Mouse (Mus musculus): Measurements from ENCODE around the gene Wdr82. TPM values are rescaled to one million over a fixed set of nuclear protein-coding genes. Genes with fewer than 3 reads are reported as not detected.
"Not testable (repeated sequence)": the region's sequence is repeated elsewhere in the genome, so short reads cannot be mapped to it uniquely, and the experiment has no call there.

Wdr82 gene
- total RNA-seq, 2 experiments from 2014 or later: 146 to 149 TPM

- intact Hi-C loops (cut with DNase I): no loop called here
- DNase-seq (ENCODE audit: low spot score in 2 of 2): no peak
These were observed 11.5 kb upstream of the Wdr82 start for GRCm38 (mm10) chr9:106159237-106159636.

- intact Hi-C loops (cut with DNase I): no loop called here
- peak; percentile 93 to 96 for DNase-seq (ENCODE audit: low spot score in 2 of 2)
These were observed 10.9 kb upstream of the Wdr82 start for GRCm38 (mm10) chr9:106159784-106160301.

DNA sequence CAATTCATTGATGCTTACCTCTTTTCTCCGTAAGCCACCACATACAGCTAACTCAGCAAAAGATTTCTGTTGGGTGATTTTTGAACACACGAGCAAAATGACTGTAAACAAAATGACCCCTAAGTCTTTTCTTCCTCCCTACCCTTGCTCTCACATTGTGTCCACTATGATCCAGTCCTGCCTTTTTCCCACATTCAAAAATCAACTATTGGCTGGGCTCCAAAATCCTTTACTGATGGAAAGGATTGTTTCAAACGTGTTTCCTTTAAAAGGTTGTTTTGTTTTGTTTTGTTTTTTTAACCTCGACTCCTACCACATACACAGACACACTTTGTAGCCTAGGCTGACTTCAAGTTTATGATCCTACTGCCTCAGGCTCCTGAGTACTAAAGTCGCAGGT lies 10.3 kb upstream of the Wdr82 start:
- intact Hi-C loops (cut with DNase I): no loop called here
- DNase-seq (ENCODE audit: low spot score in 2 of 2): no peak

DNA sequence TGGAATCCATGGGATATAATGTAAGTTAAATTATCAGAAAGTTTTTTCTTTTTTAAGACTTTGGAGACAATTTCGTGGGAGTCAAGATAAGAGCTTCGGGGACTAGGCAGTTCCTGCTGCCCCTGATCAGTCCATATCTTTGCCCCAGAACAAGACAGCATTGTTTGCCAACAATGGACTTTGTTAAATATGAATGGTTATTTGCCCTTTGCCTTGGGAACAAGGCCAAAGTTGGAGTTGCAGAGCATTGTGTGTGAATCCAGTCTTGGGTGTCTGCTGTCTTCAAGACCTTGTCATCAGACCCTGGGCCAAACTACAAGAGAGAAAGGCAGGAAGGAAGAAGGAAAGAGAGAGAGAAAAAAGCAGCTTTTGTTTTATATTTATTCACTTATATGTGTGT lies 4.0 kb upstream of the Wdr82 start:
- DNase-seq (ENCODE audit: low spot score in 2 of 2): no peak
- intact Hi-C loops (cut with DNase I): no loop called here

DNA sequence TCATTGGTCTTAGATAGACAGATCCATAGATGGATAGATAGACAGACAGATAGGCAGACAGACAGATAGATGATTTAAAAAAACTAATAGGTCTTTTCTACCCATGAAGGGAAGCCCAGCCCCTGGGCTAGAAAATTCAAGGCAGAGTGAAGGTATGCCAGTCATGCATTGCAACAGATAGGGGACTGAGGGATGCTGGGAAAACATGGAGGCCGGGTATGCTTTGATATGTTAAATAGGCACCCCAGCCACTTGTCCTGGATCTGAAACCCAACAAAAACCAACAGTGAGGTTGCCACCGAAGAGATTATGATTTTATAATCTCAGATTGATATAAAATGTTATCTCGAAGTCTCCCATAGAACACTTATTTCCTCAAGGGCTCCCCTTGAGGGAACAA lies 3.5 kb upstream of the Wdr82 start:
- intact Hi-C loops (cut with DNase I): no loop called here
- DNase-seq (ENCODE audit: low spot score in 2 of 2): no peak

GRCm38 (mm10) chr9:106167703-106168102 lies 3.0 kb upstream of the Wdr82 start:
- no peak for DNase-seq (ENCODE audit: low spot score in 2 of 2)
- intact Hi-C loops (cut with DNase I): no loop called here

DNA sequence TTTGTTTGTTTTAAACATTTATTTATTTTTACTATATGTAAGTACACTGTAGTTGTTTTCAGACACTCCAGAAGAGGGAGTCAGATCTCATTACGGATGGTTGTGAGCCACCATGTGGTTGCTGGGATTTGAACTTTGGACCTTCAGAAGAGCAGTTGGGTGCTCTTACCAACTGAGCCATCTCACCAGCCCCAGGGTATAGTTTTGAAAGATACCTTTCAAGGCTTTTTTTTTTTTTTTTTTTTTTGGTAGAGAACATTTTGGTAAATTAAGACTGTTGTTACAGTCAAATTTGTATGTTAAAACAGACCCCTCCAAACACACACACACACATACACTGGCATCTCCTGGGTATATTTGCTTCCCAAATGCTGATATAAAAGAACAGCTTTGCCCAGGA lies 1.7 kb upstream of the Wdr82 start:
- DNase-seq (ENCODE audit: low spot score in 2 of 2); intact Hi-C loops (cut with DNase I): not testable (repeated sequence)

DNA sequence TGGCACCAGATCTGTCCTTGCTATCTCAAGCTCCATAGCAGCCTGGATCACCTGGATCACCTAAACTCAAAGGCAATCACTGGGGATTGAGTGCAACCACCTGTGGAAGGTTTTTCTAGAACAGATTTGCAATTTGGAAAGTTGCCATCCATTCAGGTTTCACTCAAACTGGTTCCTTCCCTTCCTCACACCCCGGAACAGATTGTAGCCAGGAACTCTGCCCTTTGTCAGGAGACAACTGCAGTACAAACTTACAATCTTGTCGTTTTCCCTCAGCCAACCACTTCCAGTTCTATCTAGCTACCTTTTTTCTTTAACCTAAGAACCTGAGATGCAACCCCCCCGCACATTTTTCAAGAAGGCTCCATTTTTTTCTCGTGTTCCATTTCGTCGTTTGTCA lies 811 bp upstream of the Wdr82 start:
- intact Hi-C loops (cut with DNase I): loop anchor here (5.0 kb wide), 1 partner anchor 42 kb away; no protein-coding TSS in a partner anchor
- no peak for DNase-seq (ENCODE audit: low spot score in 2 of 2)

- intact Hi-C loops (cut with DNase I): loop anchor here (2.0 to 5.0 kb wide), 2 partner anchors 15 to 41 kb away; no protein-coding TSS in a partner anchor
These were observed 824 bp downstream of the Wdr82 start for GRCm38 (mm10) chr9:106171346-106172158.

DNA sequence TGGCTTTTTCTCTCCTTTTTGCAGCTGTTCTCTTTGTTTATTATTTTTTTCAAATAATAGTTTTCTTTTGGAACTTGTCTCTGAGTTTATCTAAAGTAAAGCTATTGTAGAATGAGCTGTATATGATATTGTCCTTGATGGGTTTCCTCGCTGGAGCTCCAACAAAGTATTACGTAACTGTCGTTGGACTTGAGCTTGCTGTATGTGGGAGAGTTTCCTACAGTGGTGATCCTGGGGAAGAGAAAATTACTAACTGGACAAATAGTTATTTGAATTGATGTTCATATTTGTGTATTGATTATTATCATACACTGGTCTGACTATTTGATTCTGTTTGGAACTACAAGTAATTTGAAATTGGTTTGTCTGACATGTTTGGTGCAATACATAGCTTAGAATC lies 1.8 kb downstream of the Wdr82 start:
- intact Hi-C loops (cut with DNase I): loop anchor here (2.0 to 5.0 kb wide), 2 partner anchors 14 to 40 kb away; no protein-coding TSS in a partner anchor
- DNase-seq (ENCODE audit: low spot score in 2 of 2): no peak

More at GRCm38 (mm10) chr9:106171346-106172158, 824 bp downstream of the Wdr82 start:
- peak; percentile 41 to 66 for DNase-seq (ENCODE audit: low spot score in 2 of 2)

DNA sequence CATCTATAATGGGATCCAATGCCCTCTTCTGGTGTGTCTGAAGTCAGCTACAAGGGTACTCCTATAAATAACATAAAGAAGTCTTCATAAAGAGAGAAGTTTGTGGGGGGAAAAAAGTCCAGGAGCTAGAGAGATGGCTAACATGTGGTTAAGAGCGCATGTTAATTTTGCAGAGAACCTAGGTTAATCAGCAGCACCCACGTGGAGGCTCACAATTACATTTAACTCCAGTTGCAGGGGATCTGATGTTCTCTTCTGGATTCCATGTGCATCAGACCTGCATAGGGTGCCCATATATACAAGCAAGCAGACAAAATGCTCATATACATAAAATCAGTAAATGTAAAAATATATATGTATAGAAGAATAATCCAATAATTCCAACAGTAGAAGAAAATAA lies 2.6 kb downstream of the Wdr82 start:
- intact Hi-C loops (cut with DNase I): loop anchor here (2.0 to 5.0 kb wide), 2 partner anchors 13 to 39 kb away; no protein-coding TSS in a partner anchor
- DNase-seq (ENCODE audit: low spot score in 2 of 2): no peak

DNA sequence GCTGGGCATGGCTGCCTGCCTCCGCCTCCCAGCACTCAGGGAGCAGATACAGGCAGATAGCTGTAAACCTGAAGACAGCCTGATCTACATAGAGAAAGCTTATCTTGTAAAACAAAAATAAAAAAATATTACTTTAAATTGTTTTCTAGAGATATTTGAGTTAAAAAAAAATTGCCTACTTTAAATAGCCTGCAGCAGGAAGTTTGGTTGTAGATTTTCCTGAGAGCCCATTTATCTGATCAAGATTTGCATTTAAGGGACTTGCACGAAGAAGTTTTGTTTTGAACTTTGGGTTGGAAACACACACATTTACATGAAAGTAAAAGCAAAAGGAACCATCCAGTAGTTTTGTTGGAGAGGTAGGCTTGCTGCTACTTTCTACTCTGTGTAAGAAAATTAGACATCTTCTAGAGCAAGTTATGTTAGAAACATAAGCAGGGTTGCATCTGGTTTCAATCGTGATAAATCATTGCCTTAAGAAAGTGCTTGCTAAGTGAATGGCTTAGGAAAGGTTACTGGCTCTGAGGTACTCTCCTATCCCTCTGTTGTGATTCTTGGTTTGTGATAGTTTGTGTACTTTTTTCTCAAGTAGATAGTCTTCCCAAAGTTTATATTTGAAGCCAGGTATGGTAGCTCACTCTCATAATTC lies 4.9 kb downstream of the Wdr82 start:
- intact Hi-C loops (cut with DNase I): no loop called here
- no peak for DNase-seq (ENCODE audit: low spot score in 2 of 2)

GRCm38 (mm10) chr9:106176769-106177168 lies 6.0 kb downstream of the Wdr82 start:
- DNase-seq (ENCODE audit: low spot score in 2 of 2): no peak
- intact Hi-C loops (cut with DNase I): no loop called here

DNA sequence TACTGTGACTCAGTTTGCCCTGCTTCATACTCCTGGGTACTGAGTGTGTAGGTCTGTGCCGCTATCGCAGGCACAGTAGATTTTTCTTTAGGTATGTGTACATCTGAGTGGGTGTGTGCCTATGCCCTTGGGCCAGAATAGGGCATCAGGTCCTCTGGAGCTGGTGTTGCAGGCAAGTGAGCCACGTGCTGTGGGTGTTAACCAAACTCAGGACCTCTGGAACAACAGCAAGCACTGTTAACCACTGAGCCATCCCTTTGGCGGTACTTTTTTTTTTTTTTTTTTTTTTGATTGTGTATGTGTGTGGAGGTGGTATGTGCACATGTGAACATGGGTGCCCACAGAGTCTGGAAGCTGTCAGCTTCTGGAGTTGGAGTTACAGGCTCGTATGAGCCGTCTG lies 7.1 kb downstream of the Wdr82 start:
- no peak for DNase-seq (ENCODE audit: low spot score in 2 of 2)
- intact Hi-C loops (cut with DNase I): no loop called here

- no peak for DNase-seq (ENCODE audit: low spot score in 2 of 2)
- intact Hi-C loops (cut with DNase I): no loop called here
These were observed 8.7 kb downstream of the Wdr82 start for GRCm38 (mm10) chr9:106179454-106179853.

- intact Hi-C loops (cut with DNase I): no loop called here
- no peak for DNase-seq (ENCODE audit: low spot score in 2 of 2)
These were observed 9.2 kb downstream of the Wdr82 start for GRCm38 (mm10) chr9:106179964-106180363.

DNA sequence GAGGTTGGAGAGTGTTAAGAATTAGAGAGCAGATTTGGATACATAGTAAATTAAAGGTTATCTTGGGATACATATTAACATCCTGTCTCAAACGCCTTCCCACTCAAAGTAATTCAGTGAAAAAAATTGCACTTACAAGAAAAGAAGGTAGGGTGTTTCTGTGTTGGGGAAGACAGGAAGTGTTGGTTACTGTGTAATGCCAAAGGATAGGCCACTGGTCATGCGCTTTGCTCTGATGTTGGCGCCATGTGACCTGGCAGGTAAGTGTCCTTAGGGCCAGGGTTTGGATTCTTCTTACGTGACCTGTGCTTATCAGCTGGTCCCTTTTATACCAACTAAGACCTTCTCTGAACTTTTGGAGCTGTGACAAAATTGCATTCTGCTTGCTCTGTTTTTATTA lies 11.4 kb downstream of the Wdr82 start:
- DNase-seq (ENCODE audit: low spot score in 2 of 2): no peak
- intact Hi-C loops (cut with DNase I): no loop called here

DNA sequence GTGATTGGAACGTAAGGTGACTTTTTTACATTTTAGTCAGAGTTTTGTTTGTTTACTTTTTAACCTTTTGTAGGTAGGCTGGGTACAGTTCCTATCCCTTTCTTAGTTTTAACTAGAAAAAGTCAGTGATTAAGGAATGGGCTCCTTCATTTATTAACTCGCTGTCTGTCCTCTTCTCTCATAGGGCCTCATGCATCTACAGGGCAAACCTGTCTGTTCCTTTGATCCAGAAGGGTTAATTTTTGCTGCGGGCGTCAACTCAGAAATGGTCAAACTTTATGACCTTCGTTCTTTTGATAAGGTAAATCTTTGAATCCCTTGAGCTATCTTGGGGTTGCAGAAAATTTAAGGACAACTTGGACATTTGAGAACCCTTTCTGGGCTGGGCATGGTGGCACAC lies 13.3 kb downstream of the Wdr82 start:
- intact Hi-C loops (cut with DNase I): no loop called here
- DNase-seq (ENCODE audit: low spot score in 2 of 2): no peak

- DNase-seq (ENCODE audit: low spot score in 2 of 2): no peak
- intact Hi-C loops (cut with DNase I): no loop called here
These were observed 20.6 kb downstream of the Wdr82 start for GRCm38 (mm10) chr9:106191355-106191754.

GRCm38 (mm10) chr9:106192024-106192423 lies 21.3 kb downstream of the Wdr82 start:
- intact Hi-C loops (cut with DNase I): no loop called here

More at GRCm38 (mm10) chr9:106192024-106192423, 21.3 kb downstream of the Wdr82 start:
- DNase-seq (ENCODE audit: low spot score in 2 of 2): no peak

Data from left cerebral cortex, postnatal 14 days (tissue).